Mouse (Mus musculus): ENCODE data around the gene Ndufs2. TPM values are rescaled to one million over a fixed set of nuclear protein-coding genes. Genes with fewer than 3 reads are reported as not detected.

Ndufs2 gene
- polyA plus RNA-seq, 1 experiment: 1,478 TPM

GRCm38 (mm10) chr1:171216241-171216955 lies 34.8 kb downstream of the Ndufs2 start:
- H3K27ac ChIP-seq (replicated peaks; ENCODE audit: low read depth, low read length): no peak overlapping the region
- no peaks in the 10 kb centered on the region for H3K4me1 ChIP-seq (ENCODE audit: control insufficient read depth, insufficient read depth, insufficient read length, low read length)
- no peak overlapping the region for H3K4me3 ChIP-seq (ENCODE audit: insufficient read depth, low read depth, low read length)

GRCm38 (mm10) chr1:171213801-171214496 lies 37.2 kb downstream of the Ndufs2 start, which contains the start of gene Nr1i3:
Gene Nr1i3, plus strand, starts transcription at chr1:171213970.
- Histone ChIP-seq H3K27ac (replicated peaks; ENCODE audit: low read depth, low read length) (no peak within 1 kb of the TSS), H3K4me3 (ENCODE audit: insufficient read depth, low read depth, low read length) (no peak within 1 kb of the TSS), H3K4me1 (ENCODE audit: control insufficient read depth, insufficient read depth, insufficient read length, low read length) (no peaks in the 10 kb centered on the region)

- Histone ChIP-seq H3K4me3 (ENCODE audit: insufficient read depth, low read depth, low read length) (no peak overlapping the region), H3K4me1 (ENCODE audit: control insufficient read depth, insufficient read depth, insufficient read length, low read length) (no peaks in the 10 kb centered on the region), H3K27ac (replicated peaks; ENCODE audit: low read depth, low read length) (no peak overlapping the region)
These were observed 38.3 kb downstream of the Ndufs2 start for GRCm38 (mm10) chr1:171212854-171213253.

GRCm38 (mm10) chr1:171209409-171209808 lies 41.8 kb downstream of the Ndufs2 start:
- H3K4me3 ChIP-seq (ENCODE audit: insufficient read depth, low read depth, low read length): no peak overlapping the region
- H3K4me1 ChIP-seq (ENCODE audit: control insufficient read depth, insufficient read depth, insufficient read length, low read length): no peaks in the 10 kb centered on the region
- H3K27ac ChIP-seq (replicated peaks; ENCODE audit: low read depth, low read length): no peak overlapping the region

GRCm38 (mm10) chr1:171205704-171206493 lies 45.3 kb downstream of the Ndufs2 start:
- Histone ChIP-seq H3K27ac (replicated peaks; ENCODE audit: low read depth, low read length) (no peak overlapping the region), H3K4me1 (ENCODE audit: control insufficient read depth, insufficient read depth, insufficient read length, low read length) (no peaks in the 10 kb centered on the region), H3K4me3 (ENCODE audit: insufficient read depth, low read depth, low read length) (no peak overlapping the region)

GRCm38 (mm10) chr1:171204249-171204644 lies 46.9 kb downstream of the Ndufs2 start:
- Histone ChIP-seq H3K27ac (replicated peaks; ENCODE audit: low read depth, low read length) (no peak overlapping the region), H3K4me1 (ENCODE audit: control insufficient read depth, insufficient read depth, insufficient read length, low read length) (no peaks in the 10 kb centered on the region), H3K4me3 (ENCODE audit: insufficient read depth, low read depth, low read length) (no peak overlapping the region)

- Histone ChIP-seq H3K4me3 (ENCODE audit: insufficient read depth, low read depth, low read length) (no peak overlapping the region), H3K4me1 (ENCODE audit: control insufficient read depth, insufficient read depth, insufficient read length, low read length) (no peaks in the 10 kb centered on the region), H3K27ac (replicated peaks; ENCODE audit: low read depth, low read length) (no peak overlapping the region)
These were observed 47.5 kb downstream of the Ndufs2 start for GRCm38 (mm10) chr1:171203471-171204248.

GRCm38 (mm10) chr1:171200769-171201168 lies 50.4 kb downstream of the Ndufs2 start:
- H3K4me1 ChIP-seq (ENCODE audit: control insufficient read depth, insufficient read depth, insufficient read length, low read length): no peaks in the 10 kb centered on the region
- no peak overlapping the region for H3K27ac ChIP-seq (replicated peaks; ENCODE audit: low read depth, low read length)
- no peak overlapping the region for H3K4me3 ChIP-seq (ENCODE audit: insufficient read depth, low read depth, low read length)

GRCm38 (mm10) chr1:171199532-171199931 lies 51.7 kb downstream of the Ndufs2 start:
- Histone ChIP-seq H3K27ac (replicated peaks; ENCODE audit: low read depth, low read length) (no peak overlapping the region), H3K4me3 (ENCODE audit: insufficient read depth, low read depth, low read length) (no peak overlapping the region), H3K4me1 (ENCODE audit: control insufficient read depth, insufficient read depth, insufficient read length, low read length) (no peaks in the 10 kb centered on the region)

- peak within 1 kb of the TSS; percentile 41 for H3K4me3 ChIP-seq (ENCODE audit: insufficient read depth, low read depth, low read length)
- H3K27ac ChIP-seq (replicated peaks; ENCODE audit: low read depth, low read length): no peak within 1 kb of the TSS
- no peaks in the 10 kb centered on the region for H3K4me1 ChIP-seq (ENCODE audit: control insufficient read depth, insufficient read depth, insufficient read length, low read length)
These were observed 55.2 kb downstream of the Ndufs2 start, which contains the start of gene Pcp4l1 for GRCm38 (mm10) chr1:171195887-171196397. Gene Pcp4l1, minus strand, starts transcription at chr1:171196268.

GRCm38 (mm10) chr1:171195046-171195822 lies 56.0 kb downstream of the Ndufs2 start:
- H3K4me1 ChIP-seq (ENCODE audit: control insufficient read depth, insufficient read depth, insufficient read length, low read length): no peaks in the 10 kb centered on the region
- H3K27ac ChIP-seq (replicated peaks; ENCODE audit: low read depth, low read length): no peak overlapping the region
- peak overlapping the region; percentile 41; the same call in 1 of the 2 replicates for H3K4me3 ChIP-seq (ENCODE audit: insufficient read depth, low read depth, low read length)

- Histone ChIP-seq H3K4me1 (ENCODE audit: control insufficient read depth, insufficient read depth, insufficient read length, low read length) (no peaks in the 10 kb centered on the region), H3K4me3 (ENCODE audit: insufficient read depth, low read depth, low read length) (0 out of 2 replicates have a peak overlapping the region, but pooled peaks have one; percentile 8), H3K27ac (replicated peaks; ENCODE audit: low read depth, low read length) (no peak overlapping the region)
These were observed 57.0 kb downstream of the Ndufs2 start for GRCm38 (mm10) chr1:171193911-171194830.
